Mouse (Mus musculus) embryonic facial prominence, embryonic 12.5 days (tissue): ENCODE results near the gene Tbc1d8. TPM values are rescaled to one million over a fixed set of nuclear protein-coding genes. Genes with fewer than 3 reads are reported as not detected.

Experiments
- ATAC-seq: fragments of 200-750 bp; cut with Nextera tagmentation; 2 replicates; pipeline ENCODE4 v1.8.0; 2017; ENCODE audit not compliant: insufficient number of reproducible peaks, insufficient read depth, low FRiP score, low TSS enrichment
- H3K27ac ChIP-seq: fragments of 300-500 bp; sonication (generic); 2 replicates; pipeline ENCODE4 v1.5.1; 2016; ENCODE audit warnings: mild to moderate bottlenecking
- H3K27me3 ChIP-seq: fragments of 300-500 bp; sonication (generic); 2 replicates; pipeline ENCODE4 v1.6.1; 2016; ENCODE audit warnings: mild to moderate bottlenecking, moderate library complexity
- H3K36me3 ChIP-seq: fragments of 300-500 bp; sonication (generic); 2 replicates; pipeline ENCODE4 v1.6.1; 2016; ENCODE audit warnings: mild to moderate bottlenecking
- H3K4me1 ChIP-seq: fragments of 300-500 bp; sonication (generic); 2 replicates; pipeline ENCODE4 v1.6.1; 2016
- H3K4me2 ChIP-seq: fragments of 300-500 bp; sonication (generic); replicated peaks from 2 replicates; pipeline ENCODE4 v1.6.1; 2016; ENCODE audit warnings: mild to moderate bottlenecking, moderate library complexity
- H3K4me3 ChIP-seq: fragments of 300-500 bp; sonication (generic); 2 replicates; pipeline ENCODE4 v1.5.1; 2016; ENCODE audit warnings: mild to moderate bottlenecking
- H3K9ac ChIP-seq: fragments of 300-500 bp; sonication (generic); 2 replicates; pipeline ENCODE4 v1.6.1; 2016; ENCODE audit warnings: mild to moderate bottlenecking, moderate library complexity
- H3K9me3 ChIP-seq: fragments of 300-500 bp; sonication (generic); 2 replicates; pipeline ENCODE4 v1.6.1; 2016; ENCODE audit warnings: mild to moderate bottlenecking, moderate library complexity
- WGBS: fragments of 180-500 bp; shearing (Covaris S2); methylation state at CpG from one replicate; pipeline ENCODE4 v1.1.7; 2016; 5-methylcytosine and 5-hydroxymethylcytosine counted together
- polyA plus RNA-seq: library from polyadenylated mRNA; unstranded; fragments of >200 nt; fragmentation: Nextera tagmentation; extraction: Ambion mirVana; gene quantifications from 2 replicates; pipeline ENCODE4 v1.2.1, GENCODE M21; 2016

Tbc1d8 gene
- polyA plus RNA-seq, 1 experiment from 2014 or later, result 9.4 TPM

DNA sequence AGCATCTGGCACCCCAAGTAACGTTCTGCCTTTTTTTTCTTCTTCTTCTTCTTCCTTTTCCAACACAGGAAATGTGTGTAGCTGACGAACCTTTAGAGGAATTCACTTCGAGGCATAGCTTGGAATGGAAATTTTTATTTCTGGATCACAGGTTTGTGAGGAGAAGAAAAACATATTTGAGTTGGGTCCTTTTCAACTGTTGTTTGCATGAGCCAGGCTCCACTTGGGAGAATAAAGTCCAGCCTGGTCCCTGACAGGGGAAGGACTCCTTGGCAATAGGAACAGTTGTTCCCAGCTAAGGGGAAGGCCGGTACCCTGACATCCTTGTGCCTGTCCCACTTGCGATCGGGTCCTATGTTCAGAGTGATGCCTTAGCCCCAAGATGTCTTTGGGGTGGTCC, 153.3 kb downstream of the Tbc1d8 start:
- Histone ChIP-seq H3K9ac (no peak overlapping the region), H3K9me3 (no peaks in the 10 kb centered on the region), H3K27me3 (no peaks in the 10 kb centered on the region), H3K4me3 (no peak overlapping the region), H3K36me3 (no peaks in the 10 kb centered on the region), H3K4me2 (no peak overlapping the region), H3K27ac (no peak overlapping the region), H3K4me1 (0 out of 2 replicates have a peak, but pooled peaks cover 2% of the 10 kb centered on the region)
- 87% methylated on average over 6 of the region's 6 CpGs for WGBS
- ATAC-seq, result no peak

DNA sequence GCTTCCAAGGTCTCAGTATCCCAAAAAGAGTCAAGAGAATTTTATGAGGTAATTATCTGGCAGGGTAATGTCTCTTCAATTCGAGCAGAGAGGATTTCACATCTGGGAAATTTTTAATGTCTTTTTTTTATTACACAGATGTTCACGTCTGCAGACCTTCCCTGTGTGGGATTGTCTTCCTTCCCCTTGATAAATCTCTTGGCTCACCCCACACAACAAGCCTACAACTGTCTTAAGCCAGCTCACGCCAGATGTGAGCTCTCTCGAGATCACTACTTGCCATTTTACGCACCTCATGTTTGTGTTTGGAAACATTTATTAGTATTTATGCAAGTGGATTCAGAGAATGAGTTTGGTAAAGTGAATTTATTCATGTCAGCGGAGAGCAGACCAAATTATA, 156.6 kb downstream of the Tbc1d8 start:
- H3K4me2 ChIP-seq, result no peak overlapping the region
- ATAC-seq, result no peak
- 69% methylated on average over 6 of the region's 6 CpGs for WGBS
- H3K9ac ChIP-seq, result no peak overlapping the region
- no peaks in the 10 kb centered on the region for H3K27me3 ChIP-seq
- no peak overlapping the region for H3K4me3 ChIP-seq
- no peak overlapping the region for H3K27ac ChIP-seq
- H3K9me3 ChIP-seq, result no peaks in the 10 kb centered on the region
- no peaks in the 10 kb centered on the region for H3K36me3 ChIP-seq
- H3K4me1 ChIP-seq, result peaks cover 6% of the 10 kb centered on the region

Other genes with a start within 250 kb of the Tbc1d8 start
- gene Rpl31, start 110.9 kb downstream of the Tbc1d8 start, polyA plus RNA-seq, result 525 and 534 TPM in 2 replicates
- 30.8 and 32.3 TPM in 2 replicates for gene Cnot11, start 56.2 kb upstream of the Tbc1d8 start, polyA plus RNA-seq
- 36.2 and 36.3 TPM in 2 replicates for gene Rnf149, start 98.7 kb upstream of the Tbc1d8 start, polyA plus RNA-seq
- 0.26 and 0.29 TPM in 2 replicates for gene Creg2, start 172.7 kb upstream of the Tbc1d8 start, polyA plus RNA-seq
- 3.0 and 3.3 TPM in 2 replicates for gene Rfx8, start 242.2 kb upstream of the Tbc1d8 start, polyA plus RNA-seq